Mouse (Mus musculus): Measurements from ENCODE around the gene Pfpl.

Pfpl gene

DNA sequence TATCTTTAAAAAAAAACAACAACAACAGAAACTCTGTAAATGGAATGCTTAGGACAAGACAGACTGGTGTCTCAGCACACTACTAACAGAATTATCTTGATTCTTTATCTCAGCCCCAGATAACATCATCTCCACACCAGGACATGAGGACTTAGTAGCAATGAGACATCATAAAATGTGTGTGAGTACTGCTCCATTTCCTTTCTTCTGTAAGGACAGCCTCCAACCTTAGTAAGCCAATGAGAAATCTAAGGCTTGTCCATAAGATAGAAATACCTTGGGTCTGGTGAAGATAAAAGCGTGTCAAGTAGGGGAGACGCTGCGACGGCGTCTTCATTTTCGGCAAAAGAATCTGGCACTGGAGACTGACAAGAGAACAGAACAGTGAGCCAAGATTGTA lies at the start of gene Pfpl:
TSS of gene Pfpl (plus strand) at position 301 of the 400 bp plus-strand sequence.
- no peak for DNase-seq (ENCODE audit: inconsistent ontology term)

DNA sequence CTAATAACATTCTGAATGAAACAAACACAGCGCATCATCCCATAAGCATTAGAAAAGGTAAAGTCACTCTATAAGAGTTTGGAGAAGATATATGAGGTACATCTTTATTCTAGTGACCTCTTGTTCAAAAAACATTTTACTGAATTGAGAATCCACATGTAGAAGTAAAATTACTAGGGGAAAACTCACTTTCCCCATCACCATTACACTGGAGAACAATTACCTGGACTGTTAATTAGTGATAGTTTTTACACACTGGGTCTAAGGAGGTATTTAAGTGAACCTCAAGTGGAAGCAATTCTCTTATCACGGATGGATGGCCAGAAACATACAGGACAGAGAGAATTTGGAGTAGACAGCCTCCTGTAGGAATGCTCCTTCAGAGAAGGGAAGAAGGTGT lies 40.7 kb upstream of the Pfpl start, which contains the start of gene Olfr1440:
TSS of gene Olfr1440 (plus strand) at position 301 of the 400 bp plus-strand sequence.
- DNase-seq (ENCODE audit: inconsistent ontology term): no peak

DNA sequence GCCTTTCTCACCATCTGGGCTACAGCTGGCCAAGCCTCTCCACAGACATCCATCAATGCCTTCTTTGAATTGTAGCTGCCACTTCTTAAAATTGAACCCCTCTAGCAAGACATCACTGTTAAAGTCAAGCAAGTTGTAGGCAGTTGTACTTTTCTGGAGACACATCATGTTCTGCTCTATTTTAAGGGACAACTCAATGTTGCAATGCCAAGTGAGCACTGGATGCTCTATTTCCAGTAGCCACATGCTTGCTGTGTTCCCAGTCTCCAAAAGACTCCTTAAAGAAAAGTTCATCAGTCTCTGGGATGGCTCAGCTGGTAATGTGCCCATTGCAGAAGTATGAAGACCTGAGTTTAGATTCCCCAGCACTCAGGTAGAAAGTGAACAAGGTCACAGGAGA lies 14.0 kb upstream of the Pfpl start:
- DNase-seq (ENCODE audit: inconsistent ontology term): no peak

DNA sequence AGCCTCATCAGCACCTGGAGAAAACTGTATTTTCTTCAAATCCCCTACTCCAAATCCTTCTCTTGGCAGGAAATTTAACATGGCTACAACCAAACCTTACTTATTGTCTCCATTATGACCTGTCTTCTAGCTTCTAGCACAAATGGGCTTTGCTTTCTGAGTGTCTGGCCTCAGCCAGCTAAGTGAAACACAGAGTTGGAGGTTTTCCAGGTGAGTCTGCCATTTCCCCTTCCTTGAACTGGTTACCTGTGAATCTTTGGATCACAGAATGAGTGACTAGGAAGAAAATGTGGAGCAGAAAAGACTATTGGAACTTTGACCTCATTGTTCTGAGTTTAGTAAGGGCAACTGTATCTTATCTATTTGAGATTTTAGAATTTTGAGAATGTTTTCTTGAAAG lies 10.3 kb upstream of the Pfpl start, which contains the start of gene Olfr1441:
TSS of gene Olfr1441 (plus strand) at position 73 of the 400 bp plus-strand sequence.
- DNase-seq (ENCODE audit: inconsistent ontology term): no peak

DNA sequence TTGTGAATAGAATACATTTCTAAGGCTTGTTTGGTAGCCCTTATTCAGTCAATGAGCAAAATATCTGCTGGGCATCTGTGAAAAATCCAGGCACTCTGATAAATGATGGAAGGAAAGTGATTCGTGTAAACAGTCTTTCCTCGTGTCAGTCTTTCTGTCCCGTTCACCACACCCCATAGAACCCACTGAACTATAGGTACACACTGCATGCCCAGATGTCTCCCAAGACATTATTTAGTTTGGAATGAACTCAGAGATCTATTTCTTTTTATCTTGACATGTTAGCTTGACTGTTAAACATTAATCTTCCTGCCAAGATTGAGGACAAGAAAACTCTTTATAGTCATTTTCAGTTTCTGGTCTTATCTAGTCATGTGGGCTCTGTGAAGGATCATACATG lies 9.4 kb upstream of the Pfpl start:
- DNase-seq (ENCODE audit: inconsistent ontology term): no peak

DNA sequence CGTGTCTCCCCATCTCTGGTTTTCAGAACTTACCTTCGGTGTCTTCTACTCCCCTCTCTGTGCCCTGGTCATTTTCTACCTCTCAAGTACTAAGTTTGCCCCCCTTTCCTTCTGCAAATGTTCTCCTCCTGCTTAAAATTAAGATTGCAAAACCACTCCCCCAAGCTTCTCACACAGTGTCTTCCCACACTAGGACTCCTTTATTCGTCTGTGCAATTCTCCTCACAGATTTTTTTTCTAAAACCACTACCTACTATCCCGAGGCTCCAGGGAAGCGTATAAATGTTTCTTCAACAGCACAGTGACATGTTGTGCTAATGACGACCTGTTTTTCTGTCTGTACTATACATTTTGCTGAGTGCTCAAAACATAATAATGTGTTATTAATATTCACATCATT lies 7.2 kb upstream of the Pfpl start:
- DNase-seq (ENCODE audit: inconsistent ontology term): no peak

DNA sequence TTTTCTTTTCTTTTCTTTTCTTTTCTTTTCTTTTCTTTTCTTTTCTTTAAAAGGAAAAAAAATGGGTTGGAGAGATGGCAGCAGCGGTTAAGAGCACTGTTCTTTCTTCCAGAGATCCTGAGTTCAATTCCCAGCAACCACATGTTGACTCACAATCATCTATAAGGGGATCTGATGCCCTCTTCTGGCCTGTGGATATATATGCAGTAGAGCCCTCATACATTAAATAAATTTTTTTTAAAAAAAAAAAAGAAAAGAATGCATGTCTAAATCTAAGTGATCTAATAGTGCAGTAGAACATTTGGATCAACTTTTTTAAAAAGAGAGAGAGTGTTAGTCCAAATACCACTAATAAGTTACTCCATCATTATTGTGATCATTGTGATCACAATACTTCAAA lies 6.0 kb upstream of the Pfpl start:
- DNase-seq (ENCODE audit: inconsistent ontology term): no peak

DNA sequence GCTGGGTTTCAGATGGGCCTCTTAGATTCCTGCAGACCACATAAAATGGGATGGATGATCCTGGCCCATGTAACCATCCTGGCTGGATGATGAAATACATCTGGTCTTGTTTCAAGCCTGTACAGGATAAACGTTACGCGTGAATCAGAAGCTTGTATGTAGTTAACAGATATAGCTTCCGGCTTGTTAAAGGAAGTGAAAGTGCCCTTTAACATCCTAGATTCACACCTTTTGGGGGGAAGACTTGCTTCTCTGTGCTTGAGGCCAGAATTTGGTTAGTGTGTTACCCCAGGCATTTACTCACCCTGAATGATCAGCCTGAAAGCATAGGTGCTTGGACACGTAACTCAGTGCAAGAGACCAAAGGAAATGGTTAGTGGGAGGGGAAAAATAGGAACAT lies 604 bp upstream of the Pfpl start:
- no peak for DNase-seq (ENCODE audit: inconsistent ontology term)

DNA sequence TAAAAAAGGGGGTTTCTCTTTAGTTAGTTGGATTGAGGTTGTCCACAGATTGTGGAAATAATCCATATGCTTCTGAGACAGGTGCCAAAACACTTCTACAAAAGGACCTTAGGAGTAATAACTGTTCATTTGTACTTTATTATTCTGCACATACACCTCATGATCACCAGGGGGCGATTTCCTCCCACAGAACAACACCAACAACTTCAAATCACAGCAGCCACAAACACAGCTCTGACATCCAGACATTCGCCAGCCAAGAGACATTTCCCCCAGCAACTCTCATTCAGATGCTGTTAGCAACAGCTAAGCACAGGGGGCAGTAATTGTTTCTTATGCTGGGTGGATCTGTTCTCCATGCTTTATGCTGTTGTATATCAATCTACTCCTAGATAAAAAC lies 5.3 kb downstream of the Pfpl start:
- peak; percentile 50 for DNase-seq (ENCODE audit: inconsistent ontology term)

DNA sequence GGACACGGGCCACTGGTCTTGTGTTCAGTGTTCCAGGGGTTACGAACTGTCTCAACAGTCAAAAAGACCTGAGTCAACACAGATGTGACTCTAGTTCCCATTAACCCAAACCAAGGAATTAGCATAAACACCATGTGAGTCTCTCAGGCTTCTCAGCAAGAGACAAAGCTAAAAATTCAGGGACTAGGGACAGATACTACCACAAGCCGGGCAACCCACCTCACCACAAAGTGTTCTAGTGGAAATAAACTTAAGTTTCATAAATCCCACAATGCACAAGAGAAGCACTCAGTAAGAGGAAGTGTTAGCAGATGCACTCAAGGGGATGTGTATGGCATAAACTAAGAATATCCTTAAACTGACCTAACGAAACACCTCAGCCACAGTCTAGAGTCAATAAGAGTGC lies 7.3 kb downstream of the Pfpl start:
- DNase-seq (ENCODE audit: inconsistent ontology term): no peak

DNA sequence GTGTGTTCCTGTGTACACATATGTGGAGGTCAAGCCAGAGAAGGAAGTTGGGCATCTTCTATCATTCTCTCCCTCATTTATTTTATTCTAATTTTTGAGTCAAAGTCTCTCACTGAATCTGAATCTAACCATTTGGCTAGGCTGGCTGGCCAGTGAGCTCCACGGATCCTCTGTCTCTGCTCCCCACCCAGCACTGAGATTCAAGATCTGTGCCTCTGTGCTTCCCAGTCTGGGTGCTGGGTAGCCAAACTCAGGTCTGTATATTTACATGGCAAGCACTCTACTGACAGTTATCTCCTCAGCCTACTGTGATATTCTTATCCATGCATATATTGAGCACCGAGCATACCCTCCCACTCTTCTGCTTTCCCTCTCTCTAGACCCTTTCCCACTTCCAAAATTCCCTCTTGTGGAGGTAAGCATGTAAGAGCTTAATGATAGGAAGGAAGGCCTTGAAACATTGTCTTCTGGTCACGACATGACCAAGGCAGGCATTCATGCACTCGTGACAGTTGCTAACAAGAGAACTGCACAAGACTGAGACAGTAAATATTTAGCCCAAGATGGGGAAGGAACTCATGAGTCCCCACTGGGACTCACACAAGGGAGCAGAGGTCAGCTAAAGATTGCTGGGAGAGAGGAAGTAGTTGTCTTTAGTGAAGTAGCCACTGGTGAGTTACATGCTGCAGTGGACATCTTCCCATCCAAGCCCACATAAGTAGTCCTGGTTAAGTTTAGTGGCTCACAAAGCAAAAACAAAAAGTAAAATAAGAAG lies 8.2 kb downstream of the Pfpl start:
- no peak for DNase-seq (ENCODE audit: inconsistent ontology term)

DNA sequence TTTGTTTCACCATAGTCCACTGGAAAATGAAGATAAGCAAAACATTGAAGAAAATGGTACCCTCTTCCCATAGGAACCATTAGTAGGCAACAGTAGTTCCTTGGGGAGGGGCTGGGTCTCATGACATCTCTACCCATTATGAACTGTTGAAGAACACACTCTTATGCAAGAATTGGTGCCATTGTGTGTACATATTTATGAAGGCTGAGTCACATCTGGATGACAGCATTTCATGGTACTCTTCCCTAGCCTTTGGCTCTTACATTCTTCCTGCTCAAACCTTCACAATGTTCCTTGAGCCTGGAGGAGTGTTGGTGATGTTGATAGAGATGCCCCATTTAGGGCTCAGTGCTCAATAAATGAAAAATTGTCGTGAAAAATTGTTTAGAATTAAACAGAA lies 11.9 kb downstream of the Pfpl start:
- no peak for DNase-seq (ENCODE audit: inconsistent ontology term)

DNA sequence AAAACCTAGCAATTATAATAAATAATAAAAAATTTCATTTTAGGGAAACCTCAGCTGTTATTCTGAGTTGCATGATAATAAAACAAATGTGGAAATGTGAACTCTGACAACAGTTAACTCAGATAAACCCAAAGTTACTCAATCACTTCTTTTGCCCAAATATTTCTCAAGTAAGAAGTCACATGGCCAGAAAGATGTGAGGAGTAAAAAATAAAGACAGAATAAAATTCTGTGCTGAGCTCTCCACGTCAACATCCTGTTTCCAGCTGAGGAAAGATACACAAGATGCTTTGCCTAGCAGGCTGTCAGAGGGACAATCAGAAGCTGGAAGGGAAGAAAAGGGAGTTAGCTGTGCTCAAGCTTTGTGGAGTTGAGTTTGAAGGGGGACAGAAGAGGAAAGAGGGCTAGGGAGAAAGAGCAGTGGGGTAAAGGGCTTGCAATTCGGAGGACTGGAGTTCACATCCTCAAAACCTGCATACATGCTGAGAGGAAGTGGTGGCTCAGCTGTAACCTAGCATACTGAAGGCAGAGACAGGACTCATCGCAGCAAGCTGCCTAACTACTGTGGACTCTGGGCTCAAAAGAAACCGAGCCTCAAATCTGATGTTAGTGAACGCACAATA lies 12.5 kb downstream of the Pfpl start:
- no peak for DNase-seq (ENCODE audit: inconsistent ontology term)

DNA sequence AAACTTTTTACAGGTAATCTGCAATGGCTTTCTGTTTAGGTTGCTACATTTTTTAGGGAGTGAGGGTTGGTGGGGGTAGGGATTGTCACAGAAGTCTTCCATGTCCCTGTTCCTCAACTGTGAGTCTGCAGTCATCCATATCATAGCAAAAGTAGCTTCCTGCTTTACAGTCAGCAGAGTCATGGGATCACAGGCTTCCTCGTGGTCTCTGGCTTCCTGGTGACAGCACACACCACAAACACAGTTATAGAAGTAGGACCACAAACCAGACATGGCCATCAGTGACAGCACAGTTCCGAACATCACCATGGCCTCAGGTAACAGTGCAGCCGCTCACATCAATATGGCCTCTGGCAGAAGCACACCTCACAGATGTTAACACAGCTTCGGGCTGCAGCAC lies 14.9 kb downstream of the Pfpl start:
- no peak for DNase-seq (ENCODE audit: inconsistent ontology term)

DNA sequence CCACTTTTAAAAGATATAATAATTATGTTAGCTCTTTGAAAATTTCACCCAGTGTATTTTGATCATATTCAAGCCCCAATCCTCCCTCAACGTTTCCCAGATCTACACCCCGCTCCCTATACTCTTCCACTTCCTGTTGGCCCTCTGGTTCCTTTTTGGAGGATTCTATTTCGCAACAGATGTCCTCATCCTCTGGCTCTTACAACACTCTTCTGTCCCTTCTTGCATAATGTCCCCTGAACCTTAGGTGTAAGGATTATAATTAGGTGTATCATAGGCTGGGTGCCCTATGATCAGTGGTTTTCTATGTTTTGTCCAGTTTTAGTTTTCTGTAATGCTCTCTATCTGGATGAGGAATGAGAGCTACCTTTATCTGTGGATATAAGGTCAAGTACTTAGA lies 17.3 kb downstream of the Pfpl start:
- DNase-seq (ENCODE audit: inconsistent ontology term): no peak

DNA sequence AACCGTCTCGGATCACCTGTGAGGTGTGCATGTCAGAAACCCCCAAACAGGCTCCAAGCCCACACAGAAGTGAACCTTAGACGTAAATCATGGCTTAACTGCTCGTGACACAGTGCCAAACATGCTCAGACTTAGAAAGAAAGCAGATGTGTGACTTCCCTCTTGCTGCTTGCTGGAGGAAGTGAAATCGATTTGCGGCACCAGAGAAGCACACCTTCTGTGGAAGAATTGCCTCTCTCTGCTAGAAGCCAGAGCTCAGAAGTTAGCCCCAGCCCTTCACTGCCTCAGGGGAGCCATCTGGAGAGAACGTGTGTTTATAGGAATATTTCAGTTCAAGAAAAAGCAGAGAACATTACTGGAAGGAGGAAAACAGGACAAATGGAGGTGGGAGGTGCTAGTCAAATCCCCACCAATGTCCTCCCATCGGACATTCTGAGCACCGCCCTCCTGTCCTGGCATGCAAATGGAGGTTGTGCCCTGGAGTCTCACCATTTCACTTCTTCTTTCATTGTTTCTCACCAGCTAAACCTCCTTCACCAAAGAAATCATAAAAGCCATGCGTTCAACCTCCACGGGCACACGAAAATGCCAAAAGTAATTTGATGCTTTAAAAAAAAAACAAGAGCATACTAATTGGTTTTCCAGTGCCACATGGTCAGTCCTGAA lies 29.8 kb downstream of the Pfpl start:
- no peak for DNase-seq (ENCODE audit: inconsistent ontology term)

DNA sequence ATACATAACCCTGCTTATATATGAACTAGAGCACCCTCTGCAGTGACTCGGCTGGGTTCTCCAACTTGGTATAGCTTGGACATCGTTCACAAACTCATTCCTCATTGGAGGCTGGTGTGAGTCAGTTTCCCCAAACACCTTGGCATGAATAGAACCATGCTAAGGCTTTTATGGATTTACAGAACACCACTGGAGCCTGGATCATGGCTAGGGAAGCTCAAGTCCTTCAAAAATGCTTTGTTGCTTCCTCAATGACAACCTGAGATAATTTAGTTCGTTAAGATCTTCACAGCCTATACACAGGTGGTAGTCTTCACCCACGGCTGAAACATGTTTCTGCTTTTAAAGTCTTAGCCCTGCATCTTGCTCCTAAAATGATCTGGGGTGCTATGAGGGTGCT lies 31.8 kb downstream of the Pfpl start:
- DNase-seq (ENCODE audit: inconsistent ontology term): no peak

DNA sequence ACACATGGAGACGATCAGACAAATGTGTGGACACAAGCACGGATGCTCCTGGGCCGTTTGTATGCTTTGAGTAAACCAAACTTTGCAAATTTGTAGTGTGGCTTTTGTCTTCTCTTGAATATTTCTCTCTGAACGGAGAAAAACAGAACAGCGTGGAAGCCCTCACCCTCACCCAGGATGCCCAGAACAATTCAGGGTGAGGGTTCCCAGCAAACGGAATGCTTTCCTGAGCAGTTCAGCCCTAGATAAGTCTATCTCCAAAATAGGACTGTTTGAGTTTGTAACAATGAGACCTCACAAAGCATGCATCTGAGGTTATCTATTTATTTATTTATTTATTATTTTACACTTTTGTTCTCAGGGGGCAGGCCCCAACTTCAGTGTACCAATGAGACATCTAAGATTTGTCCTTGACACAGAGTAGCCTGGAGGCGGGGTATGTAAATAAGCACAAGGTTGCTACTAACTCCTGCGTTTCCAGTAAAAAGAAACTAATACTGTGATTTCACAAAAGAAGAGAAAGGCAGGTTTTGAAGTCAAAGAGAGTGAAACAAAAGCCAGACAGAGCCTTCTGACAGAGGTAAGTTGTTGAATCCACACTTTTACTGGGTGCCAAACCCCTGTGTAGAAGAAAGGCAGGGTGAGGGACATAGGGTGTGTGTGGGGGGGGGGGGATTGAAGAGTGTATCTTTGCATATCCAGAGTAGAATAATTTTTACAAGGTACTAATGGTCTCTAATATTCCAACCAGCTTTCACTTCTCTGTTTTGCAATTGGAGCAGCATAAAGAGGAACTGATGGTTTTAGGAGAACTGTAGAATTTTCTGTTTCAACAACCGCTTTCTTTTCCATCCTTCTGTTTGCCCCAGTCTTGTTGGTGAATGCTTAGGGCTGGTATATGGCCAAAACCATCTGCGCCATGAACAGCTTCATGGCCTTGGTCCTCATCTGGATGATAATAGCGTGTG lies 32.9 kb downstream of the Pfpl start, which contains the start of gene Mpeg1:
TSS of gene Mpeg1 (plus strand) at position 498 of the 968 bp plus-strand sequence.
- no peak for DNase-seq (ENCODE audit: inconsistent ontology term)

DNA sequence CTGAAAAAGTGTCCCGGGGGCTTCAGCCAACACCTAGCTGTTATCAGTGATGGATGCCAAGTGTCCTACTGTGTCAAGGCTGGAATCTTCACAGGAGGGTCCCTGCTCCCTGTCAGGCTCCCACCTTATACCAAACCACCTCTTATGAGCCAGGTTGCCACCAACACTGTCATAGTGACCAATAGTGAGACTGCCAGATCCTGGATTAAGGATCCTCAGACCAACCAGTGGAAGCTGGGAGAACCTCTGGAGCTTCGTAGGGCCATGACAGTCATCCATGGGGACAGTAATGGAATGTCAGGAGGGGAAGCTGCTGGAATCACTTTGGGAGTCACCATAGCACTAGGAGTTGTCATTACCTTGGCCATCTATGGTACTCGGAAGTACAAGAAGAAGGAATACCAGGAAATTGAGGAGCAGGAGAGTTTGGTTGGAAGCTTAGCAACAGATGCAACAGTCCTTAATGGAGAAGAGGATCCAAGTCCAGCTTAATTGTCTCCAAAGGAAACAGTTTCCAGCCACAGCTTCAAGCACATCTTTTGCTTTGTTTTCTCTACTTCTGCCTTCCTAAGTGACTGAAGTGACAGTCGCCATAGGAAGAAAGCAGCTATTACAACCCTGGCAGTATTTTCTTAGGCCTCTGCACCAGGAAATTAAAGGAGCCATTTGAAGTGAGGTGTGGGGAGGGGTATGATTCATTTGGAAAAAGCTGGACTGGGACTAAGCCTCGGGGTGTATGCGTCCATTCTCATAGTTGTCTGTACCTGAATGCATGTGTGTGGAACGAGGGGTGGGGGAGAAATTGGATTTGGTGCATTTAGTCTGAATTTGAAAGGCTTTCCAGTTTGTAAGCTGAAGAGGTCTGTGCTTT lies 35.4 kb downstream of the Pfpl start:
- no peak for DNase-seq (ENCODE audit: inconsistent ontology term)

DNA sequence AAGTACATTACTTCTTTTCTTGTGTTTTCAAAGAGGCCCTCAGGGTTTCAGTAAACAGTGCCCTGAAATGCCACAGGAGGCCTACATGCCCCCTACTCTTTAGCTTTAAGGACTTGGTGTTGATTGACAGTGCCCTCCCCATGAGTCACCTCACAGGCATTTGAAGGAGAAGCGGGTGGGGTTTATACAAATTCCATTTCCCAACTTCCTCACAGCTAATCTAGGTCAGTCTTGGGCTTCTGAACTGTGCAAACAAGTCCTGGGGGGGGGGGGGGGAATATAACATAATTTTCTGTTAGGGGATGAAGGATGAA lies 36.0 kb downstream of the Pfpl start:
- DNase-seq (ENCODE audit: inconsistent ontology term): peak; percentile 82

DNA sequence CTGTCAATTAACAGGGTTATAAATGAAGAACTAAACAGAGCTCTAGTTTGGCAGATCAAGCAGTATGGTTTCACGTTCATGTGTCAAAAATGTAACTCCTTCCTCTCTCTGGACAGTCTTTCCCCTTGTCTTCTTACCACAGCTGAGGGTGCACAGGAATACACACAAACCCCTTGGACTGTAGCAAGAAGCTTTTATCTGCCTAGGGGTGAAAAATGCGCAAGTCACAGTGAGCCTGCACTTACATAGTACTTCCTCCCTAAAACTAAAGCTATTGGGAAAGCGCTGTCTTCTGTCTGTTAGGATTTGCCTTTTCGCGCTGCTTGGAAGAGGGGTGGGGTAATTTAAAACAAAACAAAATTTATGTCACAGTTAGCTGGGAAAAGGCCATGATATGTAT lies 36.4 kb downstream of the Pfpl start:
- DNase-seq (ENCODE audit: inconsistent ontology term): peak; percentile 59
